Mouse (Mus musculus) C2C12 (cell line): ENCODE measurements around the gene Haus2.

ENCODE experiments used
- CEBPB ChIP-seq: IDR thresholded peaks from one replicate; pipeline ENCODE4 v1.6.1; 2011; ENCODE audit warnings: low read depth, mild to moderate bottlenecking, control low read depth, moderate library complexity
- CTCF ChIP-seq: IDR thresholded peaks from one replicate; pipeline ENCODE4 v1.5.1; 2011; ENCODE audit not compliant: control insufficient read depth, insufficient read depth, insufficient read length
- FOSL1 ChIP-seq: IDR thresholded peaks from one replicate; pipeline ENCODE4 v1.8.0; 2011; ENCODE audit warnings: mild to moderate bottlenecking, low read length; ENCODE audit not compliant: poor library complexity, insufficient read depth, severe bottlenecking
- MAX ChIP-seq: IDR thresholded peaks from one replicate; pipeline ENCODE4 v1.6.1; 2011; ENCODE audit warnings: mild to moderate bottlenecking, control low read depth
- MYOD1 ChIP-seq: IDR thresholded peaks from one replicate; pipeline ENCODE4 v1.6.1; 2011; ENCODE audit warnings: low read depth; ENCODE audit not compliant: control insufficient read depth, insufficient read length
- MYOG ChIP-seq: IDR thresholded peaks from one replicate; pipeline ENCODE4 v1.6.1; 2011; ENCODE audit not compliant: control insufficient read depth, insufficient read length; ENCODE audit errors: extremely low read depth
- USF1 ChIP-seq: IDR thresholded peaks from one replicate; pipeline ENCODE4 v1.6.1; 2011; ENCODE audit warnings: low read depth, mild to moderate bottlenecking, control low read depth, moderate library complexity

GRCm38 (mm10) chr2:120561524-120561923 is 47.7 kb upstream of the Haus2 start:
- no peak for TF ChIP-seq CTCF
- TF ChIP-seq USF1, result no peak
- TF ChIP-seq MAX, result no peak
- no peak for TF ChIP-seq CEBPB
- TF ChIP-seq MYOG, result no peak
- TF ChIP-seq FOSL1, result no peak
- TF ChIP-seq MYOD1, result no peak
